Mouse (Mus musculus) neural tube, embryonic 14.5 days (tissue): ENCODE results near the gene Kcnk4. TPM values are rescaled to one million over a fixed set of nuclear protein-coding genes. Genes with fewer than 3 reads are reported as not detected.

Source experiments
- ATAC-seq: fragments of 200-750 bp; cut with Nextera tagmentation; 2 replicates; pipeline ENCODE4 v1.8.0; 2017; ENCODE audit warnings: low read depth, mild to moderate bottlenecking, moderate TSS enrichment, moderate library complexity
- H3K27ac ChIP-seq: fragments of 300-500 bp; sonication (generic); 2 replicates; pipeline ENCODE4 v1.5.1; 2014; ENCODE audit warnings: low read depth, mild to moderate bottlenecking, control low read depth, low read length, moderate library complexity, mixed read lengths
- H3K27me3 ChIP-seq: fragments of 300-500 bp; sonication (generic); 2 replicates; pipeline ENCODE4 v1.6.1; 2014; ENCODE audit warnings: low read length; ENCODE audit not compliant: control insufficient read depth, insufficient read depth
- H3K36me3 ChIP-seq: fragments of 300-500 bp; sonication (generic); 2 replicates; pipeline ENCODE4 v1.6.1; 2014; ENCODE audit warnings: low read length, mixed read lengths; ENCODE audit not compliant: control insufficient read depth, insufficient read depth
- H3K4me1 ChIP-seq: fragments of 300-500 bp; sonication (generic); 2 replicates; pipeline ENCODE4 v1.6.1; 2014; ENCODE audit warnings: low read length; ENCODE audit not compliant: control insufficient read depth, insufficient read depth
- H3K4me2 ChIP-seq: fragments of 300-500 bp; sonication (generic); 2 replicates; pipeline ENCODE4 v1.6.1; 2014; ENCODE audit warnings: mild to moderate bottlenecking, low read depth, low read length, control low read depth
- H3K4me3 ChIP-seq: fragments of 300-500 bp; sonication (generic); 2 replicates; pipeline ENCODE4 v1.5.1; 2014; ENCODE audit warnings: low read depth, low read length, control low read depth, mixed read lengths
- H3K9ac ChIP-seq: fragments of 300-500 bp; sonication (generic); replicated peaks from 2 replicates; pipeline ENCODE4 v1.6.1; 2014; ENCODE audit warnings: low read depth, mild to moderate bottlenecking, control low read depth, low read length, mixed read lengths
- H3K9me3 ChIP-seq: fragments of 300-500 bp; sonication (generic); 2 replicates; pipeline ENCODE4 v1.6.1; 2016; ENCODE audit warnings: low read length; ENCODE audit not compliant: control insufficient read depth
- WGBS: fragments of 180-500 bp; shearing (Covaris S2); extraction: QIAGEN DNeasy Blood & Tissue Kit; methylation state at CpG from one replicate; pipeline ENCODE4 v1.1.7; 2014; 5-methylcytosine and 5-hydroxymethylcytosine counted together
- polyA plus RNA-seq: library from polyadenylated mRNA; unstranded; fragments of >200 nt; fragmentation: Nextera tagmentation; extraction: Ambion mirVana; gene quantifications from 2 replicates; pipeline ENCODE4 v1.2.1, GENCODE M21; 2014

The Kcnk4 gene
- polyA plus RNA-seq, 1 experiment from 2014 or later, result 9.9 TPM

DNA sequence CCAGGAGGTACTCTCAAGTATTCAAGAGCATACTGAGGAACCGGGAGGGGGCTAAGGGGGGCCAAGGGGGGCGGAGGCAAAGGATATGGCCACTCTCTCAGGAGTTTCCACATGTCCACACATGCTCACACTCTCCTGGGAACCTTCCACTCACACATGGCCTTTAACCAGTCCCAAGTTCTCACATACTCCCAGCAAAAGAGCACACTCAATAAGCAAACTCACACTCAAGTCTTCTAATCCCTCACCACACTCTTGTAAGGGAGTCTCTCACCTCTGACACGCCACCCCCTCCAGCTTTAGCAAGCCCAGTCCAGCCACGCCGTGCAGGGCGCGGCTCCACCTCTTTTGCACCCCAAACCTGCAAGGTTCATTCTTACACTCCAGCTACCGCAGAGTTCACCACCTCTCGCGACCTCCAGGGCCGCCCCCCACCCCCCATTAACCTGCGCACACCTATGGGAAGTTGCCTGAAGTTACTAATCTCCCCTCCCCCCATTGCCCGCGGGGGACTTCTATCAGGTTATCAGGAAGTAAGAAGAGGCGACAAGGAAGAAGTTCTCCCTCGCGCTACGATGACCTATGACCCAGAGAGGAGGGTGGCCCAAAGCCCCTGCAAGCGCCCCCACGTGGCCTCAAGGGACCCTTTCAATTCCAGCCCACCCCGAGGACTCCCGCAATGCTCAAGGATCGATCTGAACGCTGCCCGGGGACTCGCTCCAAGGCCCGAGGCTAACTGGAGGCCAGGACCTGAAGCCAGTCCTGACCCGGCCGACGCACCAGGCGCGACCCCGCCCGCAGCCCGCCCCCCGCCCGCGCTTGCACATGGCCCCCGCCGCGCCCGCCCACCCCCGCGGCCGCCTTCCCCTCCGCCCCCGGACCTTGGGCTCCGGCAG, 13.3 kb downstream of the Kcnk4 start:
- peak overlapping the region; percentile 73 for H3K4me3 ChIP-seq
- peak; percentile 8 for ATAC-seq
- H3K27ac ChIP-seq, result peak overlapping the region; percentile 91
- peaks cover 14% of the 10 kb centered on the region for H3K4me1 ChIP-seq
- peaks cover 32% of the 10 kb centered on the region for H3K27me3 ChIP-seq
- H3K9me3 ChIP-seq, result no peaks in the 10 kb centered on the region
- H3K4me2 ChIP-seq, result peak overlapping the region; percentile 96
- WGBS, result 4% methylated on average over 36 of the region's 48 CpGs
- H3K36me3 ChIP-seq, result no peaks in the 10 kb centered on the region
- H3K9ac ChIP-seq, result peak overlapping the region; percentile 90

DNA sequence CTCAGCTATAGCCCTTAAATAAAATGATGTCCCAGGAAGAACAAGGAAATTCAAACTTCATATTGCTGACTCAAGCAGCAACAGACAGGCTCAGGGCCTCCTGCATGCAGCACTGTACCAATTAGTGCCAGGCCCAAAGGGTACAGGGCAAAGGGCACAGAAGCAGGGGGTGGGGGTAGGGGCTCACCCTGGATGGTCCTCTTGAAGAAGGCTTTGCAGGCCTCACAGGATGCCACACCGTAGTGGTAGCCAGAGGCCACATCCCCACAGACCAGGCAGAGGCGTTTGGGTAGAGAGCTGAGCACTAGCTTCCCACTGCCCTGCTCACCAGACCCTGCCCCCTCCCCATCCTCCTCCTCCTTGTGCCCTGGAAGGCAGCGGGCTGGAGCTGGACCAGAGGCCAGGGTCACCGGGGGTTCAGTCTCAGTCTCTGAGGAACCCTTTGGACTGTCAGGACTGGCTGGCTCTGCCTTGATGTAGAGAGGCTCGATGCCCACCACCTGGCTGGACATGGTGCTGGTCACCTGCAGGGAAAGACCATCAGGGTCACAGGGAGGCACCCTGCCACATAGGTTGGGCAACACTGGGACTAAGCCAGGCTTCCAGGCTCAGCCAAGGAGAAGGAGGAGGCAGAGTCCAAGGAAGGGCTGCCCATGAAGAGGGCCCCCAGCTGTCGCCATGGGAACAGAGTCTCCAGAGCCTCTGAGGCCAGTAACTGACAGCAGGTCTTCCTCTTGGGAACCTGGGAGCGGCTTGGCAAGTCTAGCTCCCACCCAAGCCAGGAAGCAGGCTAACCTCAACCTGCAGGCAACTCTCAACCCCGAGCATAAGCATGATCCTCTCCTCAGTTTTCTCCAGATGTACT, 14.2 kb downstream of the Kcnk4 start:
- ATAC-seq, result no peak
- Histone ChIP-seq H3K4me3 (peak overlapping the region; percentile 73), H3K27me3 (peaks cover 24% of the 10 kb centered on the region), H3K36me3 (no peaks in the 10 kb centered on the region), H3K4me2 (peak overlapping the region; percentile 96), H3K9ac (peak overlapping the region; percentile 90), H3K4me1 (peaks cover 14% of the 10 kb centered on the region), H3K9me3 (no peaks in the 10 kb centered on the region), H3K27ac (no peak overlapping the region)
- 40% methylated on average over 8 of the region's 8 CpGs for WGBS

DNA sequence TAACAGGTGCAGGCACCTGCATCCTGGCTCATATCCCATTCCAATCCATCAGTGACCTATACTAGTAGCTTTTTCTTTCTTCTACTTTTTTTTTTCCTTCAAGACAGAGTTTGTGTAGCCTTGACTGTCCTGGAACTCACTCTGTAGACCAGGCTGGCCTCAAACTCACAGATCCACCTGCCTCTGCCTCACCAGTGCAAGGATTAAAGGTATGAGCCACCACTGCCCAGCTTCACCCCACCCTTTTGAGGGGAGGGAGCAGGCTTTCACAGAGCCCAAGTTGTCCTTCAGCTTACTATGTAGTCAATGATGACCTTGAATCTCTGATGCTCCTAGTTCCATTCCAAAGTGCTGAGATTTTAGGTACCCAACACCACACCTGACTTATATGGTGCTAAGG, 14.9 kb downstream of the Kcnk4 start:
- no peak overlapping the region for H3K4me2 ChIP-seq
- peaks cover 17% of the 10 kb centered on the region for H3K27me3 ChIP-seq
- H3K4me3 ChIP-seq, result no peak overlapping the region
- H3K9ac ChIP-seq, result no peak overlapping the region
- H3K36me3 ChIP-seq, result no peaks in the 10 kb centered on the region
- ATAC-seq, result no peak
- H3K4me1 ChIP-seq, result peaks cover 14% of the 10 kb centered on the region
- no peak overlapping the region for H3K27ac ChIP-seq
- H3K9me3 ChIP-seq, result no peaks in the 10 kb centered on the region

- 97% methylated on average over 4 of the region's 4 CpGs for WGBS
- H3K9me3 ChIP-seq, result no peaks in the 10 kb centered on the region
- no peaks in the 10 kb centered on the region for H3K36me3 ChIP-seq
- peaks cover 6% of the 10 kb centered on the region; the same call in 1 of the 2 replicates for H3K27me3 ChIP-seq
- H3K4me2 ChIP-seq, result no peak overlapping the region
- peaks cover 14% of the 10 kb centered on the region for H3K4me1 ChIP-seq
- H3K4me3 ChIP-seq, result no peak overlapping the region
- no peak for ATAC-seq
- no peak overlapping the region for H3K9ac ChIP-seq
- no peak overlapping the region for H3K27ac ChIP-seq
These were observed 16.0 kb downstream of the Kcnk4 start for GRCm38 (mm10) chr19:6918321-6918720.

- H3K9ac ChIP-seq, result no peak overlapping the region
- no peak overlapping the region for H3K4me2 ChIP-seq
- H3K27me3 ChIP-seq, result no peaks in the 10 kb centered on the region
- H3K4me1 ChIP-seq, result peaks cover 15% of the 10 kb centered on the region
- no peak overlapping the region for H3K4me3 ChIP-seq
- ATAC-seq, result no peak
- H3K9me3 ChIP-seq, result no peaks in the 10 kb centered on the region
- WGBS, result 87% methylated on average over 4 of the region's 4 CpGs
- H3K27ac ChIP-seq, result no peak overlapping the region
- H3K36me3 ChIP-seq, result peaks cover 16% of the 10 kb centered on the region
These were observed 17.8 kb downstream of the Kcnk4 start for GRCm38 (mm10) chr19:6916496-6916895.

- H3K4me1 ChIP-seq, result peaks cover 14% of the 10 kb centered on the region
- ATAC-seq, result no peak
- no peak overlapping the region for H3K9ac ChIP-seq
- H3K4me3 ChIP-seq, result no peak overlapping the region
- H3K27ac ChIP-seq, result no peak overlapping the region
- no peaks in the 10 kb centered on the region for H3K27me3 ChIP-seq
- WGBS, result 91% methylated on average over 4 of the region's 4 CpGs
- no peak overlapping the region for H3K4me2 ChIP-seq
- peaks cover 16% of the 10 kb centered on the region for H3K36me3 ChIP-seq
- H3K9me3 ChIP-seq, result no peaks in the 10 kb centered on the region
These were observed 19.0 kb downstream of the Kcnk4 start for GRCm38 (mm10) chr19:6915276-6915675.

- no peaks in the 10 kb centered on the region for H3K27me3 ChIP-seq
- peaks cover 7% of the 10 kb centered on the region; the same call in 1 of the 2 replicates for H3K4me1 ChIP-seq
- WGBS, result 94% methylated on average over 9 of the region's 9 CpGs
- no peak overlapping the region for H3K9ac ChIP-seq
- ATAC-seq, result no peak
- H3K27ac ChIP-seq, result no peak overlapping the region
- no peak overlapping the region for H3K4me3 ChIP-seq
- no peak overlapping the region for H3K4me2 ChIP-seq
- H3K36me3 ChIP-seq, result peaks cover 16% of the 10 kb centered on the region
- no peaks in the 10 kb centered on the region for H3K9me3 ChIP-seq
These were observed 19.8 kb downstream of the Kcnk4 start for GRCm38 (mm10) chr19:6914540-6914939.

- no peaks in the 10 kb centered on the region for H3K9me3 ChIP-seq
- H3K27me3 ChIP-seq, result no peaks in the 10 kb centered on the region
- no peak overlapping the region for H3K4me2 ChIP-seq
- no peak overlapping the region for H3K4me3 ChIP-seq
- H3K4me1 ChIP-seq, result peaks cover 7% of the 10 kb centered on the region; the same call in 1 of the 2 replicates
- no peak overlapping the region for H3K27ac ChIP-seq
- ATAC-seq, result no peak
- peaks cover 16% of the 10 kb centered on the region for H3K36me3 ChIP-seq
- 80% methylated on average over 11 of the region's 11 CpGs for WGBS
- no peak overlapping the region for H3K9ac ChIP-seq
These were observed 20.3 kb downstream of the Kcnk4 start for GRCm38 (mm10) chr19:6913991-6914390.

DNA sequence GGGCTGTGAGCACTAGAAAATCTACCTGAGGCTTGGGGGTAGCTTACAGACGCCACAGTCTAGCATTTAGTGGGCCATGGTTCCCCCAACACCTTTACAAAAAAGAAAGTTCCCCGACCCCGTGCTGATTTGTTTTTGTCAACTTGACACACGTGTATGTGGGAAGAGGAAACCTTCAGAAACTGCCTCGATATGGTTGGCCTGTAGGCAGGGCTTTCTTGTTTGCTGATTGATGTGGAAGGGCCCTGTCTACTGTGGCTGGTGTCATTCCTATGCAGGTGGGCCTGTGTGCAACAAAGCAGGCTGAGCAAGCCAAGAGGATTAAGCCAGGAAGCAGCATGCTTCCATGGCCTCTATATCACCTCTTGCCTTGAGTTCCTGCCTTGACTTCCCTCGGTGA, 21.3 kb downstream of the Kcnk4 start:
- Histone ChIP-seq H3K9ac (no peak overlapping the region), H3K27ac (no peak overlapping the region), H3K4me3 (no peak overlapping the region), H3K4me2 (no peak overlapping the region), H3K9me3 (no peaks in the 10 kb centered on the region), H3K4me1 (peaks cover 15% of the 10 kb centered on the region), H3K27me3 (no peaks in the 10 kb centered on the region), H3K36me3 (peaks cover 16% of the 10 kb centered on the region)
- WGBS, result 91% methylated on average over 6 of the region's 6 CpGs
- no peak for ATAC-seq
